Mouse (Mus musculus): ENCODE data around the gene Gm12216. TPM values are rescaled to one million over a fixed set of nuclear protein-coding genes. Genes with fewer than 3 reads are reported as not detected.
A peak's percentile ranks its signal among the peaks of the same experiment; 100 is the strongest.

Gm12216 gene
- polyA plus RNA-seq, 1 experiment from 2014 or later = 1.6 TPM

- H3K9me3 ChIP-seq (replicated peaks) = no peaks in the 10 kb centered on the region
Observed at GRCm38 (mm10) chr11:53798041-53798711, 60.9 kb downstream of the Gm12216 start.

DNA sequence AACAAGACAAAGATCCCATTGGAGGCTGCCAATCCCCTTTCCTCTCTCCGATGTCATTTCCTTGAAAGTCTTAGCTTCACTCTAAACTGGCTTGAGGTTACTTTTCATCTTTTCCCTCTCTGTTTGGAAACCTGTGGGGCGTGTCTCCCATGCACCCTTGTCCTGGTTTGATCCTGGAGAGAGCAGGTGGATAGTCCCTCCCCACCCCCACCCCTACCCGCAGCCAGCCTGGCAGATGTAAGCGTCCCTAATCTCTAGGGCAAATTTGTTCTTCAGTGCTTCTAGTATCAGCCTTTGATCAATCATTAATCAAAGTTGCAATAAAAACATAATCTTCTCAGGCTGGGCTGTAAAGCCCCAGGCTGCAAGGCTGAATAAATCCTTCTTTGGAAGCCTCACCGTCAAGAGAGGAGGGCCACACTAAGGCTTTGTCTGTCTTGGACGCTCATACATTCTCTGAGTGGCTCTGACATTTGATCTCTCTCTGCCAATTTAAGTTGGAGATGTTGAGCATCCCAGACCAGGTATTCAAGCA lies 61.6 kb downstream of the Gm12216 start:
- H3K4me3 ChIP-seq (replicated peaks) = no peak overlapping the region
- H3K27me3 ChIP-seq = no peaks in the 10 kb centered on the region
- H3K4me2 ChIP-seq = no peak overlapping the region
- WGBS = 55% methylated on average over 6 of the region's 6 CpGs
- peak overlapping the region; percentile 81; the same call in 1 of the 2 replicates for H3K27ac ChIP-seq
- ATAC-seq (replicated peaks; ENCODE audit: low FRiP score) = no peak
- H3K9me3 ChIP-seq (replicated peaks) = no peaks in the 10 kb centered on the region
- no peaks in the 10 kb centered on the region for H3K36me3 ChIP-seq
- peaks cover 43% of the 10 kb centered on the region for H3K4me1 ChIP-seq
- H3K9ac ChIP-seq = no peak overlapping the region

More at GRCm38 (mm10) chr11:53798041-53798711, 60.9 kb downstream of the Gm12216 start:
- Histone ChIP-seq H3K27me3 (no peaks in the 10 kb centered on the region), H3K9ac (no peak overlapping the region), H3K36me3 (no peaks in the 10 kb centered on the region), H3K4me1 (peaks cover 43% of the 10 kb centered on the region), H3K27ac (no peak overlapping the region), H3K4me3 (replicated peaks) (no peak overlapping the region), H3K4me2 (no peak overlapping the region)
- ATAC-seq (replicated peaks; ENCODE audit: low FRiP score) = no peak
- WGBS = 91% methylated on average over 10 of the region's 10 CpGs

- no peaks in the 10 kb centered on the region for H3K27me3 ChIP-seq
- H3K4me3 ChIP-seq (replicated peaks) = no peak overlapping the region
- peaks cover 43% of the 10 kb centered on the region for H3K4me1 ChIP-seq
- WGBS = 47% methylated on average over 12 of the region's 12 CpGs
- no peak overlapping the region for H3K4me2 ChIP-seq
- ATAC-seq (replicated peaks; ENCODE audit: low FRiP score) = no peak
- H3K27ac ChIP-seq = peak overlapping the region; percentile 81
- H3K36me3 ChIP-seq = no peaks in the 10 kb centered on the region
- H3K9me3 ChIP-seq (replicated peaks) = no peaks in the 10 kb centered on the region
- H3K9ac ChIP-seq = no peak overlapping the region
Observed at GRCm38 (mm10) chr11:53796409-53797151, 62.5 kb downstream of the Gm12216 start.

DNA sequence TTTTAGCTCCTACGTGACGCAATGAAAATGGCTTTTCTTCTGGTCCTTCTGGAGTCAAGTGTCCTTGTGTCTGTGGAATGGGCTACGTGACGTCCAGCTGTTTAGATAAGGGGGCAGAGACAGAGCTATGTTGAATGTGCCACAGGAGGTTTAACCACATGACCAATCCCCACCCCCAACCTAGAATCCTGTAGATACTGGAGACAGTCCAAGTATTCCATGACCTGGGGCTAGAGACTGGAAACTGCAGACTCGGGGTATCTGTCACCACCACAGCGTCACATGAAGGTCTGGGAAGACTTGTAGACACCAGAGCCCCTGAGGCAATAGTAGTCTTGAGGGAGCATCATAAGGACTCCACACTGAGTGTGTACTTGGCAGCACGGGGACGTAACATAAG lies 63.2 kb downstream of the Gm12216 start:
- Histone ChIP-seq H3K27me3 (no peaks in the 10 kb centered on the region), H3K36me3 (no peaks in the 10 kb centered on the region), H3K9me3 (replicated peaks) (no peaks in the 10 kb centered on the region), H3K4me1 (peaks cover 43% of the 10 kb centered on the region), H3K9ac (no peak overlapping the region), H3K4me2 (no peak overlapping the region), H3K4me3 (replicated peaks) (no peak overlapping the region), H3K27ac (peak overlapping the region; percentile 81)
- no peak for ATAC-seq (replicated peaks; ENCODE audit: low FRiP score)
- WGBS = 59% methylated on average over 8 of the region's 8 CpGs

GRCm38 (mm10) chr11:53794671-53795557 lies 64.1 kb downstream of the Gm12216 start:
- 40% methylated on average over 25 of the region's 25 CpGs for WGBS
- no peaks in the 10 kb centered on the region for H3K36me3 ChIP-seq
- no peaks in the 10 kb centered on the region for H3K27me3 ChIP-seq
- H3K4me3 ChIP-seq (replicated peaks) = no peak overlapping the region; the same call in 1 of the 2 replicates
- H3K27ac ChIP-seq = peak overlapping the region; percentile 81
- peaks cover 43% of the 10 kb centered on the region for H3K4me1 ChIP-seq
- ATAC-seq (replicated peaks; ENCODE audit: low FRiP score) = peak; percentile 63
- H3K9me3 ChIP-seq (replicated peaks) = no peaks in the 10 kb centered on the region
- H3K9ac ChIP-seq = no peak overlapping the region
- peak overlapping the region; percentile 41 for H3K4me2 ChIP-seq

DNA sequence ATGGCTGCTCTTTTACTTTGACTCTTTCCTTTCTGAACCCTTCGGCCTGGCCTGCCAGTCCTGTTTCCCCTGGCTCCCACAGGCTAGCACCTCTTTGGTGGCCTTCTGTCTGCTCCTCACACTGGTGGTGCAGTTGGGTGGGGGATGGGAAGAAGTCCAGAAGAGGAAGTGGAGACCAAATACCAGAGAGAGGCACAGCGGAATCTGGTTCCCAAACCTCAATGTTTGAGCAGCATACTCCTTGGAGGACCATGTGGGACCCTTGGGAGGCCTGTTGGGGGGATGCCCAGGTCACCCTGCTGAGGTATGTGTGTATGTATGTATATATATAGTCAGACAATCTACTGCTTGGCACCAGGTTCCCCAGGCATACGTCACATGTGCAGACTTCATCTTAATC lies 65.0 kb downstream of the Gm12216 start:
- Histone ChIP-seq H3K36me3 (no peaks in the 10 kb centered on the region), H3K27ac (peak overlapping the region; percentile 81; the same call in 1 of the 2 replicates), H3K4me1 (peaks cover 47% of the 10 kb centered on the region), H3K9me3 (replicated peaks) (no peaks in the 10 kb centered on the region), H3K9ac (no peak overlapping the region), H3K4me2 (no peak overlapping the region), H3K27me3 (no peaks in the 10 kb centered on the region), H3K4me3 (replicated peaks) (no peak overlapping the region)
- ATAC-seq (replicated peaks; ENCODE audit: low FRiP score) = no peak
- WGBS = 64% methylated on average over 3 of the region's 3 CpGs

GRCm38 (mm10) chr11:53792986-53793385 lies 66.1 kb downstream of the Gm12216 start:
- no peak overlapping the region for H3K4me3 ChIP-seq (replicated peaks)
- no peaks in the 10 kb centered on the region for H3K9me3 ChIP-seq (replicated peaks)
- H3K4me2 ChIP-seq = no peak overlapping the region
- H3K4me1 ChIP-seq = peaks cover 51% of the 10 kb centered on the region
- 71% methylated on average over 3 of the region's 3 CpGs for WGBS
- no peaks in the 10 kb centered on the region for H3K27me3 ChIP-seq
- no peak overlapping the region for H3K27ac ChIP-seq
- no peaks in the 10 kb centered on the region for H3K36me3 ChIP-seq
- ATAC-seq (replicated peaks; ENCODE audit: low FRiP score) = no peak
- no peak overlapping the region for H3K9ac ChIP-seq

GRCm38 (mm10) chr11:53789277-53789676 lies 69.8 kb downstream of the Gm12216 start:
- no peak for ATAC-seq (replicated peaks; ENCODE audit: low FRiP score)
- Histone ChIP-seq H3K4me1 (peaks cover 20% of the 10 kb centered on the region; the same call in 1 of the 2 replicates), H3K4me2 (no peak overlapping the region), H3K27ac (no peak overlapping the region), H3K9me3 (replicated peaks) (no peaks in the 10 kb centered on the region), H3K27me3 (no peaks in the 10 kb centered on the region), H3K9ac (no peak overlapping the region), H3K4me3 (replicated peaks) (no peak overlapping the region), H3K36me3 (no peaks in the 10 kb centered on the region)
- 63% methylated on average over 3 of the region's 3 CpGs for WGBS

DNA sequence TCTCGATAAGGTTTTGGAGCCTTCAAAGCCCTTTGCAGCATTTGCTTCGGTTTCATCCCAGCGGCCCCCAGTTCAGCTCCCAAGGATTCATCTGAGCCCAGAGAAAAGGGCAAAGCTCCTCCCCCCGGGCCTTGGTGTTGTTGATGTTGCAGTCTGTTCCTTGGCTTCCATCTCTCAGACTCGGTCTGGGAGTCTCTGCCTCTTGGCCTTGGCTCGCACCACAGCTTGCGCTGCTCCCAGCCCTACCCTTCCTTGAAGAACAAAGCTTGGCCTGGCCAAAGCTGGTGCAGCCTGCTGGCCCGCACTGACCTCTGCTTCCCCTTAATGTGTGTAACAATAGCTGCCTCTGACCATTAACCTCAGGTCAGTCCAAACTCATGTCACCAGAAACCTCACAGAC lies 70.9 kb downstream of the Gm12216 start:
- no peak overlapping the region for H3K9ac ChIP-seq
- no peak for ATAC-seq (replicated peaks; ENCODE audit: low FRiP score)
- 57% methylated on average over 8 of the region's 8 CpGs for WGBS
- H3K9me3 ChIP-seq (replicated peaks) = no peaks in the 10 kb centered on the region
- peaks cover 13% of the 10 kb centered on the region; the same call in 1 of the 2 replicates for H3K4me1 ChIP-seq
- no peak overlapping the region for H3K4me2 ChIP-seq
- H3K4me3 ChIP-seq (replicated peaks) = no peak overlapping the region
- no peaks in the 10 kb centered on the region for H3K27me3 ChIP-seq
- no peak overlapping the region for H3K27ac ChIP-seq
- no peaks in the 10 kb centered on the region for H3K36me3 ChIP-seq

GRCm38 (mm10) chr11:53786058-53787031 lies 72.7 kb downstream of the Gm12216 start:
- Histone ChIP-seq H3K27ac (0 out of 2 replicates have a peak overlapping the region, but pooled peaks have one; percentile 37), H3K4me3 (replicated peaks) (no peak overlapping the region), H3K9ac (no peak overlapping the region), H3K36me3 (no peaks in the 10 kb centered on the region), H3K4me1 (peaks cover 13% of the 10 kb centered on the region; the same call in 1 of the 2 replicates), H3K4me2 (no peak overlapping the region), H3K27me3 (no peaks in the 10 kb centered on the region), H3K9me3 (replicated peaks) (no peaks in the 10 kb centered on the region)
- WGBS = 83% methylated on average over 13 of the region's 13 CpGs
- ATAC-seq (replicated peaks; ENCODE audit: low FRiP score) = no peak
